Mouse (Mus musculus) lung, adult 2 months (tissue): ENCODE data around the gene Plcl1.

Experiments used
- CTCF ChIP-seq: fragments of 200-500 bp; IDR thresholded peaks from 2 replicates; pipeline ENCODE4 v1.5.1; 2011; ENCODE audit warnings: mild to moderate bottlenecking, low read length, control low read depth; ENCODE audit not compliant: insufficient read depth
- POLR2A ChIP-seq: fragments of 200-500 bp; IDR thresholded peaks from 2 replicates; pipeline ENCODE4 v1.6.1; 2011; ENCODE audit warnings: low read depth, mild to moderate bottlenecking, control low read depth, low read length, borderline replicate concordance; ENCODE audit errors: extremely low read depth

- TF ChIP-seq CTCF: no peak
- no peak for TF ChIP-seq POLR2A
Observed at GRCm38 (mm10) chr1:55454119-55454518, 48.4 kb downstream of the Plcl1 start.
